Mouse (Mus musculus) testis, adult 2 months (tissue): ENCODE data around the gene Kcnq1. TPM values are rescaled to one million over a fixed set of nuclear protein-coding genes. Genes with fewer than 3 reads are reported as not detected.

Source experiments
- H3K27ac ChIP-seq: fragments of 200-500 bp; 2 replicates; pipeline ENCODE4 v1.5.1; 2012; ENCODE audit warnings: low read depth, low read length; ENCODE audit not compliant: control insufficient read depth, insufficient read depth
- H3K27me3 ChIP-seq: fragments of 200-500 bp; 2 replicates; pipeline ENCODE4 v1.6.1; 2012; ENCODE audit warnings: mild to moderate bottlenecking, low read length, moderate library complexity; ENCODE audit not compliant: control insufficient read depth, insufficient read depth
- H3K36me3 ChIP-seq: fragments of 200-500 bp; 2 replicates; pipeline ENCODE4 v1.6.1; 2012; ENCODE audit warnings: mild to moderate bottlenecking, low read length; ENCODE audit not compliant: control insufficient read depth, insufficient read depth
- H3K4me1 ChIP-seq: fragments of 200-500 bp; 2 replicates; pipeline ENCODE4 v1.6.1; 2012; ENCODE audit warnings: low read length; ENCODE audit not compliant: control insufficient read depth, insufficient read depth
- H3K4me3 ChIP-seq: fragments of 200-500 bp; 2 replicates; pipeline ENCODE4 v1.5.1; 2012; ENCODE audit warnings: low read depth, mild to moderate bottlenecking, low read length, moderate library complexity, mixed read lengths; ENCODE audit not compliant: control insufficient read depth
- CTCF ChIP-seq: fragments of 200-500 bp; IDR thresholded peaks from 2 replicates; pipeline ENCODE4 v1.5.1; 2012; ENCODE audit warnings: low read depth, mild to moderate bottlenecking, inconsistent platforms, low read length, moderate library complexity; ENCODE audit not compliant: control insufficient read depth, insufficient read depth, insufficient replicate concordance
- POLR2A ChIP-seq: fragments of 200-500 bp; IDR thresholded peaks from 2 replicates; pipeline ENCODE4 v1.6.1; 2012; ENCODE audit warnings: low read depth, mild to moderate bottlenecking, inconsistent platforms, low read length, moderate library complexity; ENCODE audit not compliant: control insufficient read depth
- polyA plus RNA-seq: library from polyadenylated mRNA; depleted of rRNA; stranded (reverse); fragments of >200 nt; gene quantifications from 2 replicates; pipeline ENCODE4 v1.2.3, GENCODE M21; 2012

Kcnq1 gene
- polyA plus RNA-seq, 1 experiment: 1.6 TPM

DNA sequence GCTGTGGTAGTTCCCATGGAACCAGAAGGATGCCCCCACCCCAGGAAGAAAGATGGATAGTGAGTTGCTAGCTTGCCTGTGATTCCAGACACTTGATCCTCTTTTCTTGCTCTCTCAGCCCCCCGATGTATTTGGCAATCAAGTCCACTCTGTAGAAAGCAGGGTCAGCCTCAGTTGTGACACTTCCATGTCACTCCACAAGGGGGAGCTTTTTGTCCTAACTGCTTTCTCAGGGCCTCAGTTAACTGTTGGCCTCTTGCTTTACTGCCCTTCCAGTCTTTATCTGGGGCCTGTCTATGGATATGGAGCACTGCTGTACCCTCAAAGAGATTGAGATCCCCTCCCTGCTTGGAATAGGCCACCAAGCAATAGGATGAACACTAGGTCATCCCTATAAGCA is 33.1 kb upstream of the Kcnq1 start:
- Histone ChIP-seq H3K4me3 (no peak overlapping the region), H3K27ac (no peak overlapping the region), H3K27me3 (no peaks in the 10 kb centered on the region), H3K4me1 (peaks cover 14% of the 10 kb centered on the region), H3K36me3 (no peaks in the 10 kb centered on the region)
- TF ChIP-seq POLR2A: no peak
- TF ChIP-seq CTCF: 0 out of 2 replicates have a peak, but pooled peaks have one; percentile 10

GRCm38 (mm10) chr7:143075394-143075793 is 30.8 kb upstream of the Kcnq1 start:
- TF ChIP-seq POLR2A: no peak
- no peak for TF ChIP-seq CTCF
- H3K4me3 ChIP-seq: no peak overlapping the region
- H3K36me3 ChIP-seq: no peaks in the 10 kb centered on the region
- no peaks in the 10 kb centered on the region for H3K27me3 ChIP-seq
- no peak overlapping the region for H3K27ac ChIP-seq
- peaks cover 3% of the 10 kb centered on the region for H3K4me1 ChIP-seq

GRCm38 (mm10) chr7:143077351-143077750 is 28.8 kb upstream of the Kcnq1 start:
- no peaks in the 10 kb centered on the region for H3K4me1 ChIP-seq
- H3K4me3 ChIP-seq: no peak overlapping the region
- no peak overlapping the region for H3K27ac ChIP-seq
- H3K27me3 ChIP-seq: no peaks in the 10 kb centered on the region
- H3K36me3 ChIP-seq: no peaks in the 10 kb centered on the region
- TF ChIP-seq CTCF (no peak), POLR2A (no peak)

DNA sequence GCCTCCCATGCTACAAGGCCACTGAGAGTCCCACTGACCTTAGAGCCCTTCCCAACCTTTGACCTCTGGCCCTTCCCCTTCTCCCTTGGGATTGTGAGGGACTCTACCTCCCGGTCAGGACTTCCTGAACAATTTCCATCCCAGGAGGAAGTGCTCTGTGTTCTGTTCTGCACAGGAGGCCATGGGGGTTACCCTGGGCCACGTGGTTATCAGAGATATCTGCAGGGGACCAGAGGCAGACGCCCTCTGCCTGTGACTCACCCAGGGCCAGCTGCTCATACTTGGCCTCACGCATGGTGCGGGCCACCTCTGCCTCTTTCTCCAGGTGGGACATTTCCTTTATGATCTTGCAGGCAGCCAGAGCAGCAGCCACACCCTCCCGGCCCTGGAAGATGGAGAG is 24.1 kb upstream of the Kcnq1 start:
- Histone ChIP-seq H3K36me3 (no peaks in the 10 kb centered on the region), H3K27me3 (no peaks in the 10 kb centered on the region), H3K4me3 (no peak overlapping the region), H3K27ac (no peak overlapping the region), H3K4me1 (no peaks in the 10 kb centered on the region)
- TF ChIP-seq CTCF (no peak), POLR2A (no peak)

DNA sequence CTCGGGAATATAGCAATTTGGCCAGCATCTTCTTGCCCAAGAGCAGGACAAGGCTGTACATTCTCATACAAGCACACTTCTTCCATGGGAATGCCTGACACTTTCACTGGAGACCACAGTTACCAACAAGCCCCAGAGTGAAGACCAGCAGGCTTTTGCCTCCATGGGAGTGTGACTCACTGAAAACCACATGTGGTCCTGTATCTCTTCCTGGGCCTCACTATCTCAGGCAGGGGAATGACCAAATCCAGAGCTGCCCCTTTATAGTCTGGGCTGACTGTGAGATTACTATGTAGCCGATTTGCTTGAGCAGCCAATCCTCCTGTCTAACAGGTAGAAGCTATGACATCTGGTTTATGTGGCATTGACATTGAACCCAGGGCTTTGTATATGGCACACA is 22.5 kb upstream of the Kcnq1 start:
- H3K36me3 ChIP-seq: no peaks in the 10 kb centered on the region
- no peak for TF ChIP-seq POLR2A
- no peak for TF ChIP-seq CTCF
- H3K4me1 ChIP-seq: no peaks in the 10 kb centered on the region
- H3K4me3 ChIP-seq: no peak overlapping the region
- no peaks in the 10 kb centered on the region for H3K27me3 ChIP-seq
- no peak overlapping the region for H3K27ac ChIP-seq

GRCm38 (mm10) chr7:143086366-143086765 is 19.8 kb upstream of the Kcnq1 start:
- Histone ChIP-seq H3K36me3 (no peaks in the 10 kb centered on the region), H3K4me1 (no peaks in the 10 kb centered on the region), H3K27ac (no peak overlapping the region), H3K27me3 (no peaks in the 10 kb centered on the region), H3K4me3 (no peak overlapping the region)
- TF ChIP-seq POLR2A (no peak), CTCF (peak; percentile 52; the same call in 1 of the 2 replicates)

GRCm38 (mm10) chr7:143087070-143087579 is 19.0 kb upstream of the Kcnq1 start:
- no peaks in the 10 kb centered on the region for H3K4me1 ChIP-seq
- no peak for TF ChIP-seq POLR2A
- TF ChIP-seq CTCF: peak; percentile 21; the same call in 1 of the 2 replicates
- no peak overlapping the region for H3K27ac ChIP-seq
- H3K27me3 ChIP-seq: no peaks in the 10 kb centered on the region
- H3K4me3 ChIP-seq: no peak overlapping the region
- no peaks in the 10 kb centered on the region for H3K36me3 ChIP-seq

DNA sequence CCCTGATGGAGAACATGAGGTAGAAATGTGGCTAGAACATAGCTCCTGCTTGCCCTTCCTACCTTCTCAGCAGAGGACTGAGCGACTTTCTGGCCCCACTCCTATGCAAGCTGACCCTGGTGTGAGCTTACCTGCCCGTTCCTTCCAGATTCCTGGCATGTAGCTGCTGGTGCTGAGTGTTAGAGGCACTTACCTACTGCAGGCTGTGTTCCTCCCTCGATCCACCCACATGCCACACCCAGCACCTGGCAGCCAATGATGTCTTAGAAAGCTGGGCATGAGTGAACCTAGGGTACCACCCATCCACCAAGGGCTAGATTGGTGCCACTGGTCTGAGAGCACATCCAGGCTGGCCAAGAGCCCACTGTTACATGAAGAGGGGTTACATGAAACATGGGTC is 12.3 kb upstream of the Kcnq1 start:
- H3K4me1 ChIP-seq: no peaks in the 10 kb centered on the region
- H3K27me3 ChIP-seq: no peaks in the 10 kb centered on the region
- no peaks in the 10 kb centered on the region for H3K36me3 ChIP-seq
- no peak overlapping the region for H3K27ac ChIP-seq
- TF ChIP-seq POLR2A (no peak), CTCF (no peak)
- no peak overlapping the region for H3K4me3 ChIP-seq
